Mouse (Mus musculus) adrenal gland, adult 8-10 months (tissue): ENCODE data around the gene Gtf2b. TPM values are rescaled to one million over a fixed set of nuclear protein-coding genes. Genes with fewer than 3 reads are reported as not detected.

Experiments
- DNase-seq: peaks from one replicate; pipeline ENCODE4 v3.0.0; 2022
- total RNA-seq, 4 experiments: library from RNA; stranded (reverse); gene quantifications; 2 replicates each; pipeline ENCODE4 v1.2.4; 2022

Gtf2b gene
- total RNA-seq, 4 experiments from 2014 or later: 55.8 to 69.4 (median 63.2) TPM

- no peak for DNase-seq
Measured at GRCm38 (mm10) chr3:142817506-142817905, 52.7 kb downstream of the Gtf2b start.

DNA sequence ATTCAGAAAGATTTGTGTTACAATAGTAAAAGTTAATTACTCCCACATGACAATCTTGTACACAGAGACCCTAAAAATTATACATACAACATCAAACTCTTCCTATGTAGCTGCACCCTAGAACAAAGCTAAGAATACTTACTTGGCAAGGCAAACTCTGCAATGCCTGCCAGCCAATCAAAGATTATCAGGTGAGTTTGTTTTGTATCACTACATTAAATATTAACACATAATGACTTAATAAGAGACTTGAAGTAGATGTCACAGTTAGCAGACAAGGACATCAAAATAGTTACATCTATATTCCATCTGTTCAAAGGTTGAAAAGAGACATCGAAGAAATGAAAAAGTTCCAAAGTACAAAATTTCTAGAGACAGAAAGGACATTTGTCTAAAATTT is 58.8 kb downstream of the Gtf2b start:
- no peak for DNase-seq

GRCm38 (mm10) chr3:142826449-142827146 is 61.8 kb downstream of the Gtf2b start:
- DNase-seq: no peak

- DNase-seq: no peak
Measured at GRCm38 (mm10) chr3:142832910-142833309, 68.1 kb downstream of the Gtf2b start.

Other genes starting within 250 kb of the Gtf2b start
- 10 to 100 TPM; 16.1 to 23.3 (median 17.2) TPM for gene Gbp7, start 234.7 kb upstream of the Gtf2b start, total RNA-seq
- 10 to 100 TPM in 2 of 4 experiments, 1 to 10 TPM in 2; 7.1 to 14.0 (median 9.8) TPM for gene Gbp3, start 205.0 kb upstream of the Gtf2b start, total RNA-seq
- gene Gbp2b, start 170.2 kb upstream of the Gtf2b start, total RNA-seq: under 1 TPM; 0.37 to 0.43 (median 0.39) TPM
- gene Gbp2, start 144.4 kb upstream of the Gtf2b start, total RNA-seq: 10 to 100 TPM; 15.3 to 21.3 (median 17.4) TPM
- gene Kyat3, start 64.0 kb upstream of the Gtf2b start, total RNA-seq: 10 to 100 TPM; 13.6 to 25.6 (median 19.1) TPM
- 10 to 100 TPM; 64.7 to 80.2 (median 71.3) TPM for gene Pkn2, start 117.0 kb downstream of the Gtf2b start, total RNA-seq